Mouse (Mus musculus) layer of hippocampus, adult 9-10 months (tissue): ENCODE results near the gene Gm10961.

ENCODE experiments used
- DNase-seq: peaks from one replicate; pipeline ENCODE4 v3.0.0; 2022; ENCODE audit warnings: low spot score

Gm10961 gene

DNA sequence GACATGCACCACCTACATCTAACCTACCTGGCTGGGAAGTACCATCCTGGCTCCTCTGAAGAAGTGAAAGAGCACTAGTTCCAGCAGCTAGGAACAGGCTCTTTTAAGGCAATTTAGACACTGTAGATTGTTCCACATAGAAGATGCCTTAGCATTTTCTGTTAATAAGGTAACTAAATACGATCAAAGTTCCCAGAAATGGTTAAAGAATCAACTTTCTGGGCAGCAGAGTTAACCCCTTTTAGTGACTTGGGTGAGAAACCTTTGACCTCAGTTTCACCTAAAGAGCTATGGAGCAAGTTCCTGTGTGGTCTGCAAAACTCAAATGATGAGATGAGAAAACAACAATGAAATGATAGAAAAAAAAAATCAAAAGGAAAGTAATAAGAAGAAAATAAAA, 33.5 kb downstream of the Gm10961 start:
- no peak for DNase-seq

GRCm38 (mm10) chr3:107667426-107667825, 36.3 kb downstream of the Gm10961 start:
- DNase-seq, result no peak

DNA sequence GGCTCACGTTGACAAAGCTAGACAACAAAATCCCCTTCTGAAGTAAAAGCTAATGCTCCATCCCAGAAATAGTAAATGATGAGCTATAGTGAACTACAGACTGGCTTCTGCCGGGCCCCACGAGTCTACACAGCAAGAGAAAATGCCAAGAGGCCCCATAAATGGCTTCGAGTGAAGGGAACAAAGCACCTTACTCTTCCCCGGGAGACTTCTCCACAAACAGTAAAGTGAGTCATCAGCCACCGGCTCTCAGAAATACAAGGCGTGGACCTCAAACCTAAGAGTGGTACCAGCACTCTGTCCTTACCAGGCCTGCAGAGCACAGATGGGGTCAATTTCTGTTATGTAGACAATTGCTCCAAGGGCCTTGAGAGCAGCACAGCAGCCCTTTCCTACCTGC, 37.7 kb downstream of the Gm10961 start:
- no peak for DNase-seq

GRCm38 (mm10) chr3:107670500-107670899, 39.4 kb downstream of the Gm10961 start:
- DNase-seq, result no peak

GRCm38 (mm10) chr3:107671509-107671908, 40.4 kb downstream of the Gm10961 start:
- DNase-seq, result no peak

DNA sequence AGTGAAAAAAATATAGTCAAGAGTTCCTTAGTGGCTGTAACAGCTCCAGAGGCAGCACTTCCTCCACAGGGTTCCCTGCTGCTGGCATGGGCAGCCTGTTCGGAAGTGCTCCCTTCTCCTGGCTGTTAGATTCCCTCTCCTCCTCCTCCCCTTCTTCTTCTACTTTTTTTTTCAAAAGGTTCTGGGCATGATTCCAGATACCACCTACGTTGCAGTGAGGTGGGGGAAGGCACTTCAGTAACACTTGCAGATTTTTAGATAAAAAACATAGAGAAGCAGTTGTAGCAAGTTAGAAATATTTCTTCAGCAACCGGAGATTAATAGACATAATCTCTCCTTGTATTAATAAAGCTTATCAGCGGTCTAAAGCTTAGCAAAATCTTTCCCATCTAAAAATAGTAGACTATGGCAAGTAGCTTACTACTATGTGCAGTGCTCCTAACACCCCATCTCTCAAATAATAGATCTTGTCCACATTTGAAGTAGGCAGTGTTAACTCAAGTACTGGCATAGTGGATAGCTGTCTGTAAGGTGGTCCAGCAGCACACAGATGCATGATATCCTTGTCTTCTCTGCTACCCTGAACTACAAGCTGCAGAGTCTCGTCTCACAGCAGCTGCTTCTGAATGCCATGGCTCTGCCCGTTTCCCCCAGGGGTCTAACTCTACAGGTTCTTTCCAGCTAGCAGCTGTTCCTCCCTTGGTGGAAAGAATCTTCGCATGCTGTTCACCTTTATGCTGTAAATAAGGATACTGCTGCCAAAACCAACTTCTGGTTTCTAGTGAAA, 49.9 kb downstream of the Gm10961 start:
- DNase-seq, result no peak
